In genomic region chr4:101298311-101298990, GRCm38 (mm10) we compare ENCODE assay signal across 25 mouse cellular contexts. TPM values are rescaled to one million over a fixed set of nuclear protein-coding genes. Genes with fewer than 3 reads are reported as not detected.
DNase-seq lines count a peak whose midpoint lies in the region; ATAC-seq and TF ChIP-seq lines count a peak whose summit lies in the region.
"Had no signal": no experiment of that assay in that cellular context is flagged by ENCODE, and none has a peak within 500 bp of the region (broad histone marks: within the 10 kb centered on the region; RNA-seq: fewer than 3 reads in every experiment).

No protein-coding gene starts in this region.

- no peaks in the 10 kb centered on the region for H3K9me3 ChIP-seq in liver, embryonic 16.5 days (replicated peaks; ENCODE audit: control insufficient read depth, low read length)
- no peaks in the 10 kb centered on the region for H3K9me3 ChIP-seq in liver, embryonic 12.5 days (replicated peaks)
- H3K9me3 ChIP-seq in megakaryocyte, embryonic 14.5 days: no peaks in the 10 kb centered on the region
- H3K9me3 ChIP-seq in kidney, embryonic 16.5 days (ENCODE audit: low read length): no peaks in the 10 kb centered on the region
- H3K9me3 ChIP-seq: heart, embryonic 10.5 days; limb, embryonic 13.5 days; midbrain, embryonic 13.5 days had no signal

- no peaks in the 10 kb centered on the region for H3K36me3 ChIP-seq in liver, embryonic 16.5 days (ENCODE audit: control insufficient read depth, insufficient read depth)
- H3K36me3 ChIP-seq in liver, embryonic 12.5 days: no peaks in the 10 kb centered on the region
- no peaks in the 10 kb centered on the region for H3K36me3 ChIP-seq in megakaryocyte, embryonic 14.5 days (replicated peaks; ENCODE audit: low read length)
- no peaks in the 10 kb centered on the region for H3K36me3 ChIP-seq in splenic B cell, adult 2 months (ENCODE audit: control insufficient read depth, insufficient read depth, low read length, poor library complexity, severe bottlenecking)
- H3K36me3 ChIP-seq in kidney, embryonic 16.5 days (ENCODE audit: insufficient read depth, low read length): no peaks in the 10 kb centered on the region
- H3K36me3 ChIP-seq: heart, embryonic 10.5 days; limb, embryonic 13.5 days; midbrain, embryonic 13.5 days had no signal

- H3K9ac ChIP-seq in liver, embryonic 16.5 days (ENCODE audit: low read depth, low read length): no peak overlapping the region
- no peak overlapping the region for H3K9ac ChIP-seq in liver, embryonic 12.5 days
- H3K9ac ChIP-seq in kidney, embryonic 16.5 days (replicated peaks; ENCODE audit: low read length): no peak overlapping the region
- H3K9ac ChIP-seq: hindbrain, embryonic 14.5 days; limb, embryonic 13.5 days; midbrain, embryonic 13.5 days had no signal

- H3K4me2 ChIP-seq in liver, embryonic 16.5 days (ENCODE audit: low read depth, low read length): no peak overlapping the region
- no peak overlapping the region for H3K4me2 ChIP-seq in liver, embryonic 12.5 days
- no peak overlapping the region for H3K4me2 ChIP-seq in kidney, embryonic 16.5 days (replicated peaks; ENCODE audit: low read depth, low read length)
- H3K4me2 ChIP-seq: hindbrain, embryonic 14.5 days; limb, embryonic 13.5 days; midbrain, embryonic 13.5 days had no signal

- H3K4me1 ChIP-seq in liver, embryonic 16.5 days (ENCODE audit: control insufficient read depth, low read depth, low read length): no peaks in the 10 kb centered on the region; the same call in 1 of the 2 replicates
- H3K4me1 ChIP-seq in liver, embryonic 12.5 days: peaks cover 2% of the 10 kb centered on the region
- peaks cover 50% of the 10 kb centered on the region for H3K4me1 ChIP-seq in bone marrow macrophage, adult 2 months (ENCODE audit: control insufficient read depth, insufficient read depth, low read length)
- H3K4me1 ChIP-seq in megakaryocyte, embryonic 14.5 days: peaks cover 74% of the 10 kb centered on the region
- peaks cover 8% of the 10 kb centered on the region; the same call in 1 of the 2 replicates for H3K4me1 ChIP-seq in kidney, embryonic 16.5 days (ENCODE audit: insufficient read depth, low read length)
- H3K4me1 ChIP-seq: midbrain, embryonic 13.5 days had no signal

- DNase-seq in splenic B cell, adult 2 months (ENCODE audit: low read depth, low spot score): peak; percentile 66
- DNase-seq in frontal cortex, postnatal 14 days (ENCODE audit: low spot score in 2 of 2): no peak
- DNase-seq in urinary bladder, adult 2 months (ENCODE audit: low spot score): no peak
- DNase-seq: adrenal gland, postnatal 36 days; cerebellum, adult 9-11 months; gastrocnemius, postnatal 10 days; heart, postnatal 14 days; kidney, adult 11 months; kidney, postnatal 14 days; layer of hippocampus, adult 9-11 months; lung, adult 18-20 months; lung, postnatal 36 days; right cerebral cortex, adult 18-20 months; thymus, postnatal 4 days had no signal

- ATAC-seq in liver, embryonic 16.5 days (ENCODE audit: low read depth): 0 out of 2 replicates have a peak, but pooled peaks have one; percentile 7
- no peak for ATAC-seq in liver, embryonic 12.5 days
- no peak for ATAC-seq in kidney, embryonic 16.5 days (ENCODE audit: low FRiP score, low TSS enrichment)
- ATAC-seq: midbrain, embryonic 13.5 days; Patski had no signal

- no peak for TF ChIP-seq CTCF in bone marrow macrophage, adult 2 months (IDR thresholded peaks at IDR 0.05; ENCODE audit: low read depth, low read length)

- WGBS in liver, embryonic 16.5 days (ENCODE audit: insufficient replicate concordance): 24% methylated on average over 12 of the region's 12 CpGs
- WGBS in liver, embryonic 12.5 days (ENCODE audit: insufficient replicate concordance): 37% methylated on average over 12 of the region's 12 CpGs
- WGBS in kidney, embryonic 16.5 days: 61% methylated on average over 12 of the region's 12 CpGs

- H3K27ac ChIP-seq in liver, embryonic 16.5 days (ENCODE audit: low read length): no peak overlapping the region
- H3K27ac ChIP-seq in liver, embryonic 12.5 days: no peak overlapping the region
- peak overlapping the region; percentile 28 for H3K27ac ChIP-seq in bone marrow macrophage, adult 2 months (ENCODE audit: insufficient read depth, low read depth, low read length)
- H3K27ac ChIP-seq in kidney, embryonic 16.5 days (ENCODE audit: low read length): no peak overlapping the region
- H3K27ac ChIP-seq: heart, embryonic 10.5 days; hindbrain, embryonic 14.5 days; limb, embryonic 13.5 days; midbrain, embryonic 13.5 days had no signal

- TF ChIP-seq POLR2A in bone marrow macrophage, adult 2 months (IDR thresholded peaks at IDR 0.05; ENCODE audit: borderline replicate concordance, low read depth, low read length): no peak

- H3K27me3 ChIP-seq in liver, embryonic 16.5 days (ENCODE audit: control insufficient read depth, insufficient read depth, low read depth, low read length): peaks cover 7% of the 10 kb centered on the region
- peaks cover 18% of the 10 kb centered on the region for H3K27me3 ChIP-seq in liver, embryonic 12.5 days (replicated peaks)
- no peaks in the 10 kb centered on the region for H3K27me3 ChIP-seq in megakaryocyte, embryonic 14.5 days (replicated peaks)
- H3K27me3 ChIP-seq in splenic B cell, adult 2 months (ENCODE audit: control insufficient read depth, insufficient read depth, low read length, poor library complexity, severe bottlenecking): no peaks in the 10 kb centered on the region
- no peaks in the 10 kb centered on the region for H3K27me3 ChIP-seq in kidney, embryonic 16.5 days (ENCODE audit: insufficient read depth, low read length)
- H3K27me3 ChIP-seq: Patski had no signal

- no peak overlapping the region for H3K4me3 ChIP-seq in liver, embryonic 16.5 days (ENCODE audit: low read depth, low read length)
- no peak overlapping the region for H3K4me3 ChIP-seq in liver, embryonic 12.5 days
- H3K4me3 ChIP-seq in bone marrow macrophage, adult 2 months (ENCODE audit: insufficient read depth, low read length): no peak overlapping the region
- peak overlapping the region; percentile 84 for H3K4me3 ChIP-seq in megakaryocyte, embryonic 14.5 days (replicated peaks)
- no peak overlapping the region for H3K4me3 ChIP-seq in kidney, embryonic 16.5 days (ENCODE audit: low read length)
- H3K4me3 ChIP-seq: heart, embryonic 10.5 days; limb, embryonic 13.5 days; midbrain, embryonic 13.5 days; myocyte had no signal

RNA-seq across cellular contexts. Expression of gene Jak1, which starts 33.4 kb away (rescaled TPM):
- 48.2 and 48.3 TPM in 2 replicates for polyA plus RNA-seq in liver, embryonic 16.5 days (2015; fragmentation: Nextera tagmentation; extraction: Ambion mirVana)
- 59.7 and 61.2 TPM in 2 replicates for polyA plus RNA-seq in liver, embryonic 12.5 days (2016; fragmentation: Nextera tagmentation; extraction: Ambion mirVana)
- 108 and 127 TPM in 2 replicates for polyA plus RNA-seq in bone marrow macrophage, adult 2 months (2012; ENCODE audit: insufficient read depth, insufficient read length, missing spikeins)
- polyA plus RNA-seq in megakaryocyte, embryonic 14.5 days (2012; ENCODE audit: insufficient read depth, low replicate concordance): 60.1 and 80.6 TPM in 2 replicates
- 64.0 and 71.2 TPM in 2 replicates for polyA plus RNA-seq in urinary bladder, adult 2 months (2012; rRNA removed)
- 104 TPM in 2 replicates for polyA plus RNA-seq in kidney, embryonic 16.5 days (2015; fragmentation: Nextera tagmentation; extraction: Ambion mirVana)
